Mouse (Mus musculus) heart, embryonic 13.5 days (tissue): ENCODE data around the gene Maats1. TPM values are rescaled to one million over a fixed set of nuclear protein-coding genes. Genes with fewer than 3 reads are reported as not detected.

Source experiments
- ATAC-seq: fragments of 200-750 bp; cut with Nextera tagmentation; 2 replicates; pipeline ENCODE4 v1.8.0; 2017; ENCODE audit warnings: moderate TSS enrichment; ENCODE audit not compliant: insufficient number of reproducible peaks, low FRiP score, low TSS enrichment; ENCODE audit errors: extremely low read depth
- H3K27ac ChIP-seq: fragments of 300-500 bp; sonication (generic); replicated peaks from 2 replicates; pipeline ENCODE4 v1.5.1; 2015; ENCODE audit warnings: moderate library complexity, mild to moderate bottlenecking, inconsistent platforms
- H3K27me3 ChIP-seq: fragments of 300-500 bp; sonication (generic); replicated peaks from 2 replicates; pipeline ENCODE4 v1.6.1; 2015; ENCODE audit warnings: mild to moderate bottlenecking, inconsistent platforms
- H3K36me3 ChIP-seq: fragments of 300-500 bp; sonication (generic); 2 replicates; pipeline ENCODE4 v1.6.1; 2015; ENCODE audit warnings: mild to moderate bottlenecking, inconsistent platforms
- H3K4me1 ChIP-seq: fragments of 300-500 bp; sonication (generic); 2 replicates; pipeline ENCODE4 v1.6.1; 2015; ENCODE audit warnings: inconsistent platforms
- H3K4me2 ChIP-seq: fragments of 300-500 bp; sonication (generic); 2 replicates; pipeline ENCODE4 v1.6.1; 2015; ENCODE audit warnings: inconsistent platforms, mild to moderate bottlenecking, moderate library complexity
- H3K4me3 ChIP-seq: fragments of 300-500 bp; sonication (generic); 2 replicates; pipeline ENCODE4 v1.5.1; 2015; ENCODE audit warnings: moderate library complexity, mild to moderate bottlenecking, inconsistent platforms
- H3K9ac ChIP-seq: fragments of 300-500 bp; sonication (generic); 2 replicates; pipeline ENCODE4 v1.6.1; 2015; ENCODE audit warnings: inconsistent platforms, mild to moderate bottlenecking, moderate library complexity
- H3K9me3 ChIP-seq: fragments of 300-500 bp; sonication (generic); 2 replicates; pipeline ENCODE4 v1.6.1; 2016; ENCODE audit warnings: inconsistent platforms
- WGBS: fragments of 180-500 bp; shearing (Covaris S2); methylation state at CpG from one replicate; pipeline ENCODE4 v1.1.7; 2015; ENCODE audit warnings: mixed read lengths; 5-methylcytosine and 5-hydroxymethylcytosine counted together
- polyA plus RNA-seq: library from polyadenylated mRNA; unstranded; fragments of >200 nt; fragmentation: Nextera tagmentation; extraction: Ambion mirVana; gene quantifications from 2 replicates; pipeline ENCODE4 v1.2.1, GENCODE M21; 2015

The Maats1 gene
- 0.16 TPM in 1 of 2 replicates, not detected in the other for polyA plus RNA-seq

DNA sequence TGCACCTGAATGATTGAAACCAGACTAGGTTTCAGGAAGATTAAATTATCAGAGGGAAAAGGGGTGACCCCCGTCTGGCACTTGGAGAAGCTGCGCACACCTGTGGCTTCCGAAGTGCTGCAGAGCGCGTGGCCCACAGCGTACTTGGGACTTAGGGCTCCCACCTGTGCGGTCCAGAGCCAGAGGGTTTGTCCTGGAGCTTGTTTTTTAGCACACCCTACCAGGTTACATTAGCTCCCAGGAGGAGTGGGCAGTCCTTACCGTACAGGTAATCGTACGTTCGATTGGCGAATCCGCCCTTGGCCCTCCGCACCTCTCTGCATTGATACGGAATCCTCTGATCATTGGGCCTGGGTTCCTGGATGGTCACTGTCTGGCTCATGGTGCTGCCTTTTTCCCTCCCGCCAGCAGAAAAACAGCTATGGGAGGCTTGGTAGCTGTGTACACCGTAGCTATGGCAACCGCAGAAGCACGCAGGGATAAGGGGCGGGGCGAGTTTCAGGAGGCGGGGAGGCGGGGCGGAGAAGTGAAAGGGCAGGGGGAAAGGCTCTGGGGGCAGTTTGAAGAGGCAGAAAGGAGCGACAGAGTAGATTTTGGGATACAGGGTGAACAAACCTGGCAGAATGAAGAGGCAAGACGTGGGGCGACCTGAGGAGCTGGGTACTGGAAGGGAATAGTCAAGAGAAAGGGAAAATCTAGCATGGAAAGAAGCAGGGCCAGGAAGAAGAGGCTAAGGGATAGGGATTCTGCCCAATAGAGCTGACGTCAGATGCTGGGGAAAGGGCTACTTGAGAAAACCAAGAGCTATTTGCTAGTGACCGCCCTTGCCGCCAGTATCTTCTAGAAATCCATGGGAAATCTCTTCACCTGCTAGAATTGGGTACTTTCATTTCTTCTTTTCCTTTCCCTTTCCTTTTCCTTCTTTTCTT, at the start of gene Maats1:
Gene Maats1, minus strand, starts transcription at position 748 of the 929 bp plus-strand sequence.
- Histone ChIP-seq H3K4me2 (peak within 1 kb of the TSS; percentile 78), H3K4me1 (peaks cover 28% of the 10 kb centered on the region), H3K9ac (peak within 1 kb of the TSS; percentile 73), H3K36me3 (no peaks in the 10 kb centered on the region), H3K9me3 (0 out of 2 replicates have a peak, but pooled peaks cover 5% of the 10 kb centered on the region), H3K4me3 (peak within 1 kb of the TSS; percentile 49), H3K27ac (0 out of 2 replicates have a peak within 1 kb of the TSS, but pooled peaks have one; percentile 5), H3K27me3 (no peaks in the 10 kb centered on the region)
- ATAC-seq, result peak; percentile 73; the same call in 1 of the 2 replicates
- 11% methylated on average over 30 of the region's 30 CpGs for WGBS

DNA sequence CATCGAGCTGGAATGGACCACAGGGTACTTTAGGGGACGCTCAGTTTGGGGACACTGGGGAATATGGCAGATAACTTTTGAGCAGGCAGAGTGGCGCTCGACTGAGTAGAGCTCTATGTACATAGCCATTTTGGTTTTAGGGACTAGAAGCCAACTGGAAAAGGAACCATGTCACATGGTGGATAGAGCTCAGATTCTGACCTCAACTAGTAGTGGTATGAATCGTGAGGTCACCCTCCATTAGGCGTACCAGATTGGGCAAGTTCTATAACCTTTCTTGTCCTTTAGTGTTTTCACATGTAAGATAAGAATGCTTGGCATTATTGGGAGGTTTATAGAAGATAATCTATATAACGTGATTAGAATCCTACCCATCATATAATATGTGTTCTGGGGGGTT, 48.4 kb upstream of the Maats1 start:
- Histone ChIP-seq H3K4me1 (peaks cover 7% of the 10 kb centered on the region), H3K36me3 (no peaks in the 10 kb centered on the region), H3K4me3 (no peak overlapping the region), H3K9ac (no peak overlapping the region), H3K9me3 (no peaks in the 10 kb centered on the region), H3K27me3 (0 out of 2 replicates have a peak, but pooled peaks cover 4% of the 10 kb centered on the region), H3K4me2 (no peak overlapping the region), H3K27ac (no peak overlapping the region)
- ATAC-seq, result no peak
- WGBS, result 86% methylated on average over 7 of the region's 7 CpGs

DNA sequence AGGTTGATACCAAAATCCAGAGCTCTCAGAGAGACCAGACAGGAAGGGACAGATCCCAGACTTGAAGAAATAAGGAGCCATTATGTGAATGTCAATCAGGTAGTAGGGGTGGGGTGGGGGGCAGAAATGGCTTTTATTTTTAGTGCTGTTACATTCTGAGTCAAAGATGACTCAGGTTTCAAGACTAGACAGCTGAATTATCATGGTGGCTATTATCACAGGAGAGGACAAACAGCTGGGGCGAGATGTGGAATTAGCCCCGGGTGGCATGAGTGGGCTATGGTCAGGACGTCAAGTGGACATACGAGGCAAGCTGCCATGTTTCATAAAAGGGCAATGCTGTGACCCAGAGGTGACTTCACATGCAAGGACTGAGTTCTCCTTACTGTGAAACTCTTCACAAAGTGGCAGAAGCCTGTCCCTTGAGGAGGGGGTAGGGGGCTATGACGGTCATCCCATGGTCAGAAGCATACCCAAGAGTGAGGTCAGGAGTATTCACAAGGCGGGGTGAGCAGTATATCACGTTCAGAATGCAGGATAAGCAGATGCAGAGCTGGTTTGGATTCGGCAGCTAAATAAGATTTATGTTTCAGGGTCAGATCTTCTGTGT, 47.4 kb upstream of the Maats1 start:
- Histone ChIP-seq H3K9ac (no peak overlapping the region), H3K4me3 (no peak overlapping the region), H3K27me3 (0 out of 2 replicates have a peak, but pooled peaks cover 4% of the 10 kb centered on the region), H3K36me3 (no peaks in the 10 kb centered on the region), H3K27ac (no peak overlapping the region), H3K9me3 (no peaks in the 10 kb centered on the region), H3K4me1 (peaks cover 4% of the 10 kb centered on the region), H3K4me2 (no peak overlapping the region)
- WGBS, result 74% methylated on average over 8 of the region's 8 CpGs
- ATAC-seq, result no peak

DNA sequence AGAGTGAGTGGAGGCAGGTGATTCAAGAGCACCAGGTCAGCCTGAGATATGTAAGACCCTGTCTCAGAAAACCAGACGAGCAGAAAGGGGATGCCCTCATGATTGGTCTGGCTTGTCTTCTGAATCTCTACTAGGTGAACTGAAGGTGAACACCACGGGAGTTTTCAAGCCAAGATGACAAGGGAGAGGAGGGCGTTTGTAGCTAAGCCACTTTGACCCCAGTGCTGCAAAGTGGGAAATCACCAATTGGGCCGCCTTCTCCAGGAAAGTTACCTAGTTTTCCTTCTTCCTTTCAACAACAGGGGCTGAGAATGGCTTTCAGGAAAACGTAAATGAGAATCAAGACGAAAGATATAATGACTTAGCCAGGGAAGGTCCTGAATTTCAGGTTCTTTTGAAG, 46.8 kb upstream of the Maats1 start:
- WGBS, result 68% methylated on average over 6 of the region's 6 CpGs
- H3K27me3 ChIP-seq, result 0 out of 2 replicates have a peak, but pooled peaks cover 4% of the 10 kb centered on the region
- H3K36me3 ChIP-seq, result no peaks in the 10 kb centered on the region
- H3K9me3 ChIP-seq, result no peaks in the 10 kb centered on the region
- no peak overlapping the region for H3K4me2 ChIP-seq
- H3K4me1 ChIP-seq, result peaks cover 4% of the 10 kb centered on the region
- H3K4me3 ChIP-seq, result no peak overlapping the region
- no peak for ATAC-seq
- no peak overlapping the region for H3K27ac ChIP-seq
- H3K9ac ChIP-seq, result no peak overlapping the region

DNA sequence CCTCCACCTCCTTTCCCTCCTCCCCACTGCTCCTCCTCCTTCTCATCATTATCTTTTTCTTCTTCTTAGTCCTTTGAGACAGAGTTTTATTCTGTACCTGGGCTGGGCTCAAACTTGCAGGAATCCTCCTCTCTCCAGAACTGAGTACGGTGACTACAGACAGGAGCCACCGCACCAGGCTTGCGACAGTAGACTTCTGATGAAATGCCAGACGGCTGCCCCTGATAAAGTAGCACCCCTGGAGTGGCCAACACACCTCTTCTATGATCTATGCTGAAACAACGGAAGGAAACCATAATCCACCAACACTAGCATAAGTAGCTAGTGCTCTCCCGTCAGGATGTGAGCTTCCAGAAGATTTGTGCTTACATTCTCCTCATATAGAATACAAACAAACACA, 45.4 kb upstream of the Maats1 start:
- H3K4me1 ChIP-seq, result peaks cover 7% of the 10 kb centered on the region
- 0 out of 2 replicates have a peak, but pooled peaks cover 4% of the 10 kb centered on the region for H3K27me3 ChIP-seq
- H3K36me3 ChIP-seq, result no peaks in the 10 kb centered on the region
- H3K27ac ChIP-seq, result no peak overlapping the region
- WGBS, result 72% methylated on average over 6 of the region's 6 CpGs
- no peak overlapping the region for H3K4me3 ChIP-seq
- no peak for ATAC-seq
- H3K9me3 ChIP-seq, result no peaks in the 10 kb centered on the region
- no peak overlapping the region for H3K9ac ChIP-seq
- no peak overlapping the region for H3K4me2 ChIP-seq

DNA sequence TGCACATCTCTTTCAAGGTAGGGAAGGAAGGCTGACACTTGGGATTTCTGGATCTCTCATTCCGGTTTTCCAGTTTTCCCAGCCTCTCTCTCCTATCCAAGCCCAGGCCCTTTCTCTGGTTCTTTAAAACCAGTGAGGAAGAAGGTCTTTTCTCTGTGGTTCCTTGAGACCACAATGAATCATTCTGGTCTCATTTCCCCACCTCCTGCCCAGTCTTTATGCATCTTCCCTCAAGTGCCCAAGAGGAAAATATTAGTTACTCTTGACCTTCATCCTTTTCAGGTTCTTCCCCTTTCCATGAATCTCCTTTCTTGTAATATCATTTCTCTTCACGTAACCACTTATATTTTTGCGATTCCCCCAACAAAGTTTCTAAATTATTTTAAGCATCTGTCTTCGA, 43.8 kb upstream of the Maats1 start:
- Histone ChIP-seq H3K36me3 (no peaks in the 10 kb centered on the region), H3K4me3 (no peak overlapping the region), H3K9me3 (no peaks in the 10 kb centered on the region), H3K27ac (no peak overlapping the region), H3K4me1 (0 out of 2 replicates have a peak, but pooled peaks cover 2% of the 10 kb centered on the region), H3K9ac (no peak overlapping the region), H3K27me3 (0 out of 2 replicates have a peak, but pooled peaks cover under 1% of the 10 kb centered on the region), H3K4me2 (no peak overlapping the region)
- 91% methylated on average over 4 of the region's 4 CpGs for WGBS
- ATAC-seq, result no peak

DNA sequence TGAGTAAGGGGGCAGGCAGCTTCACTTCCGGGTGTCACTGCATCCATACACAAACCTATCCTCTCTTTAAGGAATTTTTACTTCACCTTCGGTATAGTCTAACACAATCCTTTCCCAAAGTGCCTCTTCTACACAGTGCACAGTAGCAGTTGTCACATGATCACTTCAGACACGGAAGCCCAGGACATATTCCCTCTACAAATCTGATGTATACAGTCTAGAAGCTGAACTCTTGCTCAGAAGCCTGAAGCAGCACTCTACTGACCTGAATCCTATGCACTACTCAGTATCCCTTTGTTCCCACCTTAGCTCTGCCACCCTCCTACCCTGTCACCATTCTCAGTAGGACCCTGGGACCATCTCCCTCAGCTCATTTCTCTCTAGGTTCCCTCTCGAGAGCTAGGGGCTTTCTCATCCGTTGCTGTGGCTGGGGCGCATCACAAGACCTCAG, 43.3 kb upstream of the Maats1 start:
- 81% methylated on average over 6 of the region's 6 CpGs for WGBS
- Histone ChIP-seq H3K36me3 (no peaks in the 10 kb centered on the region), H3K27me3 (no peaks in the 10 kb centered on the region), H3K27ac (no peak overlapping the region), H3K4me1 (0 out of 2 replicates have a peak, but pooled peaks cover 2% of the 10 kb centered on the region), H3K4me2 (no peak overlapping the region), H3K4me3 (no peak overlapping the region), H3K9ac (no peak overlapping the region), H3K9me3 (no peaks in the 10 kb centered on the region)
- no peak for ATAC-seq

DNA sequence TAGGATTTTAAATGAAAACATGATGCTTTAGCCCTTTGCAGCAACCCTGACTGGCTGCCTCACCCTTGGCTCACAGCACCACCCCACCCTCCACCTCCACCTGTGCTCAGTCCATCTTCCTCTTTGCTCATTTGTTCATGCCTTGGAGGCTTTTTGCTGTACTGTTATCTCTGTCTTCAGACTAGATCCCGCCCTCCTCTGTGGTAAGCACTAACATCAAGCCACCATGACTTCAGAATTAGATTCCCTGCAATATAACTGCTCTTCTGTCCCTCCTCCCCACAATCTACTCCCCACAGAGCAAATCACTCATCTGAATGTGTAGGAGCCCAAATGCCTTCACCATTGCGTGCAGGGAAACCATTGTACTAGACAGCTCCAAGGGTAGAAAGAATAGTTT, 41.7 kb upstream of the Maats1 start:
- no peak overlapping the region for H3K4me2 ChIP-seq
- WGBS, result 77% methylated on average over 2 of the region's 2 CpGs
- H3K27ac ChIP-seq, result no peak overlapping the region
- H3K4me3 ChIP-seq, result no peak overlapping the region
- H3K27me3 ChIP-seq, result no peaks in the 10 kb centered on the region
- no peak for ATAC-seq
- H3K4me1 ChIP-seq, result peaks cover 13% of the 10 kb centered on the region
- peaks cover 8% of the 10 kb centered on the region for H3K36me3 ChIP-seq
- no peaks in the 10 kb centered on the region for H3K9me3 ChIP-seq
- H3K9ac ChIP-seq, result no peak overlapping the region

DNA sequence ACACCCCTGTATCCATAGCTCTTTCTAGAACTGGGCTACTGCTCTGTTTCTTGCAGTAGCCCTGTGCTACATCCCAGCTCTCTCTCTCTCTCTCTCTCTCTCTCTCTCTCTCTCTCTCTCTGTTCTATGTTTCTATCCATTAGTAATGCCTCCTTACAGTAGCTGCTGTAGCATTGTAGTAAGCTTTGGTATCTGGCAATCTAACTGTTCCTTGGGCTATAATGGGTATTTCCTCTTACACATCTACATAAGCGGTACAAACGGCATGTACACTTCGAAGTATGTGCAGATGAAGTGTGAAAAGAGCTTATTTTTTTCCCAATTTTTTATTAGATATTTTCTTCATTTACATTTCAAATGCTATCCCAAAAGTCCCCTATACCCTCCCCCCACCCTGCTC, 38.0 kb upstream of the Maats1 start:
- ATAC-seq, result no peak
- Histone ChIP-seq H3K4me1 (peaks cover 39% of the 10 kb centered on the region), H3K4me2 (no peak overlapping the region), H3K36me3 (peaks cover 44% of the 10 kb centered on the region), H3K9me3 (no peaks in the 10 kb centered on the region), H3K27ac (no peak overlapping the region), H3K9ac (no peak overlapping the region), H3K27me3 (no peaks in the 10 kb centered on the region), H3K4me3 (no peak overlapping the region)
- WGBS, result 89% methylated on average over 3 of the region's 3 CpGs

DNA sequence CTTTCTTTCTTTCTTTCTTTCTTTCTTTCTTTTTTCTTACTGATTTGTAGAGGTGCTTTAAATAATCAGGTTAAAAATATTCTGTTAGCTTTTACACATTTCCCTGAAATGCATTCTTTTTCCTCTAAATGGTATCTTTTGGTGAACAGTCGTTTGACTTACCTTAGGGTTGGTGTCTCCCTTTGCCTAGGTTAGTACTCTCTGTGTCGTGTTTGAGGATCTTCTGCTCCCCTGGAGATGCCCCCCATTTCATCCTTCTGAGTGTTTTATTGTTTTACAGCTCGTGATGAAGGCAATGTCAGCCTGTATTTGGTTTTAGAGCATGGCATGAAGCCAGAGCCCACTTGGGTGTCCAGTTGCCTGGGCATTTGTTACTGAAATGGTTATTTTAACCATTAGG, 37.5 kb upstream of the Maats1 start:
- H3K27me3 ChIP-seq, result no peaks in the 10 kb centered on the region
- H3K4me3 ChIP-seq, result no peak overlapping the region
- H3K9ac ChIP-seq, result no peak overlapping the region
- ATAC-seq, result no peak
- WGBS, result 57% methylated on average over 3 of the region's 3 CpGs
- H3K36me3 ChIP-seq, result peaks cover 48% of the 10 kb centered on the region
- peaks cover 44% of the 10 kb centered on the region for H3K4me1 ChIP-seq
- H3K4me2 ChIP-seq, result no peak overlapping the region
- no peak overlapping the region for H3K27ac ChIP-seq
- H3K9me3 ChIP-seq, result no peaks in the 10 kb centered on the region

DNA sequence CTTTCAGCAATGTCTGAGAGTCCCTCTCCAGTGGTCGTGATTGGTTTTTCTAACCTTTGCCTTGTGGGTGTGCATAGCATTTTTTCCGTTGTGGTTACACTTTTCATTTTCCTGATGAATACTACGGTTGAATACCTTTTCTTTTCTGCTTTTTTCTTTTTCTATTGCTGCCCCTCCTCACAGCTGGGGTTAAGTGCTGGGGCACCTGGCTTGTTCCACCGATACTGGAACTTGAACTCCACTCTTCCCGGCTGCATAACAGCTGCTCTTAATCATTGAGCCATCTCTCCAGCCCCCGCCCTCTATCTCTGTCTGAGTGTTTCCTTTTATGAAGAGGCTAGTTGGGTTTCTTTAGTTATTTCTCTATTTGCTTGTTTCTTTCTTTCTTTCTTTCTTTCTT, 37.1 kb upstream of the Maats1 start:
- Histone ChIP-seq H3K36me3 (peaks cover 52% of the 10 kb centered on the region), H3K4me3 (no peak overlapping the region), H3K4me2 (no peak overlapping the region), H3K9ac (no peak overlapping the region), H3K27ac (no peak overlapping the region), H3K9me3 (no peaks in the 10 kb centered on the region), H3K4me1 (peaks cover 48% of the 10 kb centered on the region), H3K27me3 (no peaks in the 10 kb centered on the region)
- 42% methylated on average over 6 of the region's 6 CpGs for whole genome bisulfite sequencing
- ATAC-seq, result no peak
